Mouse (Mus musculus) frontal cortex, adult (tissue): ENCODE measurements around the gene Abca1.

Source experiments
- ATAC-seq: cut with Nextera tagmentation; 2 replicates; pipeline ENCODE4 v1.9.2; 2017; ENCODE audit warnings: mild to moderate bottlenecking, moderate library complexity, mixed read lengths; ENCODE audit not compliant: low TSS enrichment

Abca1 gene

DNA sequence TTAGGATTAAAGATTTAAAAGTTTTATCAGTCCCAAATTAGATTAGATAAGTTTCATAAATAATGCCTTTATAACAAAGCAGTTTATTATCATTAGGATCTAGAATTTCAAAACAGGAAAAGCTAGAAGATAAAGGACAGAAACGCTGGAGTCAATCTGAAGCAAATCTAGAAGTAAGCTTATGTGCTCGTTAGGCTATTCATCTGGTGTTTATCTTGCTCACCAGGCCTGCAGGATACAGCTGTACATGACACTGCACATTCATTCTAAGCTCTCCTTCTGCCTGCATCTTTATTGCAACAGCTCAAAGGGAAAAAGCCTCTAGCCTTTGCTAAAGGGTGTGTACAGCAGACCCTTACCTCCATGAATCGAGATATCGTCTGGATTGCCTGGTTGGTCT lies 74.1 kb downstream of the Abca1 start:
- no peak for ATAC-seq

DNA sequence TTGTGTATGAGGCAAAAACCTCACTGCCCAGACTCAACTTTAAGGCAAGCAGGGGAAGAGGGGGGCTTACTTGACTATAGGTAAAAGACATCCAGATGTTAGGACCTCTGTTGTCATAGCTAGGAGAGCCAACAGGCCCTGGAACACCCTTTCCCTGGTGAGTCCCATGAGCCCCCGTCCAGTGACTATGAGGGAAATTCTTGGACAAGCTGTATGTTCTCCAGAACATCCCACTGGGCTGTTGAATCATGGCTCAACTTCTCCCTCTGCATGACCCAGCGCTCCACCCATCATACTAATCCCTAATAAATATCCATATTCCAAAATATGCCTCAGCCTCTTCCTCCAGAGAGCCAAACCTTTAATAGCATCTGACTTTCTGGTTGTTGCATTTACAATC lies 76.6 kb downstream of the Abca1 start:
- ATAC-seq, result no peak

DNA sequence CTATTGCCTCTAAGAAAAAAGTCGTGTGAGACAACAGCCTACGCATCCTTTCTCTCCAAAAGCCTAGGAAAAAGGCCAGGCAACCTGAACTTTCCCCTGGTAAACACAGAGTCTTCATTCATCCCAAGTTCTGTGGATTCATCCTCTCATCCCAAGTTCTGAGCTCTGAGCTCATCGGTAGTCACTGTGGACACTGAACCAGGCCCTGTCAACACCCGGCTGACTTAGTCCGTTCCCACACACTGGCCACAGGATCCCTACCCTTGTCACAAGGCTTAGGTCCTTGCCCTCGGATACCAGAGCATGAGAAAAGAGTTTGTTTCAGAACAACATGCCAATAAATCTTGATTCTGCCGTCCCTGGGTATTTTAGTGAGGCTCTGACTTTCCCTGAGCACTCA lies 77.2 kb downstream of the Abca1 start:
- no peak for ATAC-seq

DNA sequence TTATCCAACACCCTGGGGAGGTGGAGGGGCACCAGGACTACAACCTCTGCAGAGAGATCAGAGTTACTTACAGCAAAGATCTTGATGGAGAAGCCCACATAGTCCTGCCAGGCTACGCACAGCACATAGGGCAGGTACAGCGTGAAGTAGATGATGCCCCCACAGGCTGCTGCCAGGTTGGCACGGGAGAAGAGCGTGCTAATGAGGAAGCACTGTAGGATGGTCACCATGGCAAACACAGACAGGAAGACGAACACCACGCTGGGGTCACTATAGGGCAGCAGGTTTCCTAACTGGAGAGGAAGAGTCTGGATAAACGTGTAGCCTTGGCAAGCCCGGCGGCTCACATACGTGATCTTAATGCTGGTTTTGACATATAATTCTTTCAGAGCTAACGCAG lies 77.8 kb downstream of the Abca1 start:
- ATAC-seq, result no peak

- ATAC-seq, result no peak
Measured at GRCm38 (mm10) chr4:53080290-53080689, 79.4 kb downstream of the Abca1 start.

- ATAC-seq, result no peak
Measured at GRCm38 (mm10) chr4:53078793-53079310, 80.8 kb downstream of the Abca1 start.

- ATAC-seq, result no peak
Measured at GRCm38 (mm10) chr4:53076788-53077350, 82.8 kb downstream of the Abca1 start.

GRCm38 (mm10) chr4:53073025-53073424 lies 86.7 kb downstream of the Abca1 start:
- no peak for ATAC-seq

GRCm38 (mm10) chr4:53062301-53063008 lies 97.2 kb downstream of the Abca1 start:
- ATAC-seq, result peak; percentile 76

DNA sequence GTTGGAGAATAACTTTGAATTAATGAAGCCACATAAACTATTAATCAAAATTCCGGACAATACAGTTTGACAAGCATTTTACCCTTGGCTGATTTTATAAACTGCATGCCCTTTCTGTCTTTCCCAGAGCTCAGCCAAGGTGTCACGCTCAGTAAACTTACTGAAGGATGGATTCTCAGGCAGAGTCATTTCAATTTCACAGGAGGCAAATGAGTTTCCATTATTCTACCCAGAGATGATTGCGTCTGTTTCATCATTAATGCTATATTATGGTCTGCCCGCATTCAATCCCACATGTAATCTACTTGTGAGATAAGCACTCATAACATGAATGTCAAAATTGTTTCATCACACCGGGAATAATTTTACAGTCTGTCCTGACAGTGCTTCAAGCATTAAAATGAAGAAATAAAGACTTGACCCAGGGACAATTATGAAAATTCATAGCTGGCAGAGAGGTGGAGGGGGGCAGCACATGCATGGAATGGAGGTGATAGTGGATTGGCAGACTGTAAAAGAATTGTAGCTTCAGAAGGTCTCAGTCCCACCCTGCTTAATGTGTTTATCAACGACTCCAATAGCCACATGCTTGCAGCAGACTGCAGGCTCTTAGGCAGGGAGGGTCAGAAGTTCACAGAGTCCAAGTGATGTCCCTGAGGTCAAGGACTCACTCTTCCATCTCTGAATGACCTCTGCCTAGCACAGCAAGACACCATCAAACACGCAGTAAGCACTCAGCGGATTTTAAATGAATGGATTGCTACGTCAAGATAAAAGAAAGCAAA lies 113.3 kb downstream of the Abca1 start:
- no peak for ATAC-seq

- ATAC-seq, result no peak
Measured at GRCm38 (mm10) chr4:53045807-53046206, 113.9 kb downstream of the Abca1 start.

DNA sequence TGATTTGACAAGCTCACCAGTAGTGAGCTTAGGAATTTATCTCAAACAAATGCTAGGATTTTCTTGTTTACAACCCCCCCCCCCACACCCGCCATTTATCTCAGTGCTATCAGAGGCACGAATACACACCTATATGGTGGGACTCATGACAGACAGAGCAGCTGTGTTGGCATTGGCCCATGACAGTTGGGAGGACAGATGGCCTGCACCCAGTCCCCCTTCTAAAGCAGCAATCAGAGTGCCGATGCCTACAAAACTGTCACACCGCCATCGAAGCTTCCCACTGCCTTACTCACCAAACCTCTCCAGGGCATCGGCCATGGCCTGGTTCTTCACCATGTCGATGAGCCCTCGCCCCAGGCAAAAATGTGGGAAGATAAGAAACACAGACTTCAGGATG lies 115.9 kb downstream of the Abca1 start:
- no peak for ATAC-seq

DNA sequence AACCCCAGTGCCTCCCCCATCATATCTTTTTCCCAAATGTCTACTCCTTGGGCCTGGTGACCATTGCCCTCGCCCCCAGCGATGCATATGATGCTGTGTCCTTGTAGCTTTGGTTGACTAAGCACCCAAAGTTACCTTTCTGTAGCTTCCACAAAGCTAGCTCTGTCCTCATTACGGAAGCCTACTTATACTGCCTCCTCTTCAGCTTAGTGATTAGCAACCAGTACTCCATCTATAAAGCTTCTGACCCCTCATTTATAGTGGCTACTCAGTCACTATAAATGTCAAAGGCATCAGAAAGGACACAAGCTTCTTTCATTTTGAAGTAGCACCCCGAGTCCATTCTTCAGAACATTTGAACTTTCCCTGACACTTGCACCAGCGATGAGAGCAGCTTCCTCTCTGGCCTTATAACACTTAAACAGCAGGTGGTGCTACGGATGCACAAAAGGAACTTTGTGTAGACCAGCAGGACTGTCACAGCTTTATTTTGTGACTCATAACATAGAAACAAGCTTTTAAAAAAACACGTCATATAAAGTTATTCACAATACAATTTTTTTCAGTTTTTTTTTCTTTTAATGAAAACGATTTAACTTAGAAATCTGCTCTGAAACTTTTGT lies 129.3 kb downstream of the Abca1 start:
- ATAC-seq, result peak; percentile 67

GRCm38 (mm10) chr4:53027811-53028210 lies 131.9 kb downstream of the Abca1 start:
- no peak for ATAC-seq

GRCm38 (mm10) chr4:53024397-53024796 lies 135.3 kb downstream of the Abca1 start:
- ATAC-seq, result peak; percentile 88

DNA sequence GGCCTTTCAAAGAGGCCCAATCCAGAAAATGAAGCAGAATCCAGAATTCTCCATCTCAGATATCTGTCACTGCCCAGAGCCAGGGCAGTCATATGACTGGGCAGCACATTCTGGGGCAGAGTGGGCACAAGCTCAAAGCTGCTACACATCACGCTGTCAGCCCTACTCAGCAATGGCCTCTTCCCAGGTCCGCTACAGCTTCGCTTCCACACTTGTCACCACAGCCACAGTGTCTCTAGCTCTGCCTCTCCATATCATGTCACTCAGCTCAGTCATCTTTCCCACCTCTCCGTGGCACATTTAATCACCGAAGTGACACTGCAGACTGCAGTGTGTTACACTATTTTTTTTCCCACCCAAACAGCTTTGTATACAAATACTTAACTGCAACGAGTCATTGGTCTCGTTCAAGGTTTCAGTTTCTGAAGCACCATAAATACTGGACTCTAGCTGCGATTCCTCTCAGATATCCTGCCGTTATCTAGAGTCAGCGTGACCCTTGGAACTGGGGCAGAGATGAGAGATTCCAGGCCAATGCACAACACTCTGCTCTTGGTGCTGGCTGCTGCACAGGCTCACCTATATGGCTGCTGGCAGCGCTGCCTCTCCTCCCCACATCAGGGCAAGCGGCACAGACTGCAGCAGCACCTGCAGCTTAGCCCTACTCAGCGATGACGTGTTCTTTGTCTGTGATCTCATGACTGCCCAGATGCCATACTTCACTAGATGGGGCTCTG lies 136.3 kb downstream of the Abca1 start:
- peak; percentile 64 for ATAC-seq

- no peak for ATAC-seq
Measured at GRCm38 (mm10) chr4:53018392-53018791, 141.3 kb downstream of the Abca1 start.

- ATAC-seq, result peak; percentile 35
Measured at GRCm38 (mm10) chr4:53015024-53015423, 144.7 kb downstream of the Abca1 start.

GRCm38 (mm10) chr4:53014421-53014820 lies 145.3 kb downstream of the Abca1 start:
- ATAC-seq, result no peak

DNA sequence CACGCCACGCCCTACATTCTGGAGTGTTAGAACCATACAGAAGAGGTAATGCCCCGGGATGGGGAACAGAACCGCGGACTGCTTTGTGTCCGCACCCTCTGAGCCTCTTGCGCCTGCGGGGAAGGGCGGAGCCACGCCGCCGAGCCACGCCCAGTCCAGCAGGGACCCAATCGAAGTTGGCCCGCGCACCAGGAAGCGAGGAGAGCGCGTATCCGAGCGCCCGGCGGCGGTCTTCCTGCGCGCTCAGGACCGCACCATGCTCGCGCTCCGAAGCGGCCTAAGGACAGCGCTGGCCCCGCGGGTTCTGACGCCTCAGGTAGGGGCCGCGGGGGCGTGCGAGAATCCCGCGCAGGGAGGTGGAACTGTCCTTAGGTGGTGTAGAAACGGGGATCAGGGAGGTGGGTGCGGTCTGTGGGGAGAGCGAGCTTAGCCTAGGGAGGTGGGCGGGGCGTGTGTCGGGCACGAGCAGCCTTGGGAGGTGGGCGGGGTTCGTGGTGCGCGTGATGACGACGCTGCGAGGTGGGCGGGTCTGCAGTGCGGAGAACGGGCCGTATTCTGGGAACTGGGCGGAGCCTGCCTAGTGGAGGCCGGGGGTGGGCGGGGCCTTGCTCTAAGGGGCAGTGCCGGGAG lies 147.8 kb downstream of the Abca1 start, which contains the start of gene Nipsnap3b:
Gene Nipsnap3b (plus strand): TSS at position 149 of the 630 bp plus-strand sequence.
- ATAC-seq, result peak; percentile 95

GRCm38 (mm10) chr4:53009871-53010270 lies 149.8 kb downstream of the Abca1 start:
- ATAC-seq, result no peak
